Mouse (Mus musculus): ENCODE results near the gene D1Pas1.

DNA sequence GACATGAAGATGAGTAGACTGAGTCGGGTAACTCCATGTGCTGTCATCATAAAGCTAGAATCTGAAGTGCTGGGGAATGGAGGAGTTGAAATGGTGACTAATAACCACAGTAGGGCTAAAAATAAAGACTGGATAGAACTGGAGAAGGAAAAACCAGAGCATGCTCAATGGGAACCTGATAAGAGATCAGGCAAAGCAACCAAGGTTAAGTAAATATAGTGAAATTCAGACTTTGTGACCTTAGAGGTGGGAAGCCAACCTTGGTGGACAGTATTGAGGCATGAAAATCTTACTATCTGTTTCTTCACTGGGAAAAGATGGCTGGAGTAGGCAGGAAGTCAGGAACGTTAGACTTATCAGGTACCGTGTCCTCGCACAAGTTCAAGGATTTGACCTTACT is 14.8 kb upstream of the D1Pas1 start:
- TF ChIP-seq CTCF (IDR thresholded peaks at IDR 0.05; ENCODE audit: borderline replicate concordance, control insufficient read depth, extremely low read depth, insufficient read depth, low read length, poor library complexity) (no peak), POLR2A (IDR thresholded peaks at IDR 0.05; ENCODE audit: control insufficient read depth, extremely low read depth, insufficient read depth, low read length, poor library complexity) (no peak)

Measured in thymus, adult 2 months (tissue).